Mouse (Mus musculus) CD4-positive helper T cell, adult 2 months (primary cell): Measurements from ENCODE around the gene Plcb3.
"Not testable (repeated sequence)": the region's sequence is repeated elsewhere in the genome, so short reads cannot be mapped to it uniquely, and the experiment has no call there.

Experiments
- DNase-seq: peaks from one replicate; pipeline ENCODE4 v3.0.0-alpha.2; 2012; ENCODE audit warnings: low read depth, missing footprints, low spot score

Gene Plcb3

DNA sequence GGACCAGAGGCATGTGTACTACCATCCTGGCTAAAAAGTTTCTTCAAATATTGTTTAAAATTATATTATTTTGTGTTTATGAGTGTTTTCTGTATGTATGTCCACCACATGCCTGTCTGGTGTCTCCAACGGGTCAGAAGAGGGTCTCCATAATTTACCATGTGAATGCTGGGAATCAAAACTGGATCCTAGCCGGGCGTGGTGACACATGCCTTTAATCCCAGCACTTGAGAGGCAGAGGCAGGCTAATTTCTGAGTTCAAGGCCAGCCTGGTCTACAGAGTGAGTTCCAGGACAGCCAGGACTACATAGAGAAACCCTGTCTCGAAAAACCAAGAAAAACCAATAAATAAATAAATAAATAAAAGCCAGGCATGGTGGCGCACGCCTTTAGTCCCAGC lies 14.9 kb upstream of the Plcb3 start:
- not testable (repeated sequence) for DNase-seq

DNA sequence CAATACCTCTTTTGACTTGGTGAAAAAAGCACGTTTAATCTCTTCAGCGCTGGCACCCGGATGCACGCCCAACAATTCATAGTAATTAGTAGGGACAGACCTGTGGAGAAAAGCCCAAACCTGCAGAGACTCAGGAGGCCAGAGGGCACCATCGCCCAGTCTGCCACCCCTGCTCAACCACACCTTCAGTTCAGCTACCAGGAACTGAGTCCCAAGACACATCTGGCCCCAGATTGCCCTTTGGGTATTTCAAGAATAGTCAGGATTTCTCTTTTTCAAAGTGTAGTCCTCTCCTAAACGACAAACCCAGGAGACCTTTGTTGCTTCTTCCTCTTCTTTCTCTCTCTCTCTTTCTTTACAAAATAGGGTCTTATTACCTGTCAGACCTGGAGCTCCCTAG lies 14.4 kb upstream of the Plcb3 start:
- DNase-seq: no peak

DNA sequence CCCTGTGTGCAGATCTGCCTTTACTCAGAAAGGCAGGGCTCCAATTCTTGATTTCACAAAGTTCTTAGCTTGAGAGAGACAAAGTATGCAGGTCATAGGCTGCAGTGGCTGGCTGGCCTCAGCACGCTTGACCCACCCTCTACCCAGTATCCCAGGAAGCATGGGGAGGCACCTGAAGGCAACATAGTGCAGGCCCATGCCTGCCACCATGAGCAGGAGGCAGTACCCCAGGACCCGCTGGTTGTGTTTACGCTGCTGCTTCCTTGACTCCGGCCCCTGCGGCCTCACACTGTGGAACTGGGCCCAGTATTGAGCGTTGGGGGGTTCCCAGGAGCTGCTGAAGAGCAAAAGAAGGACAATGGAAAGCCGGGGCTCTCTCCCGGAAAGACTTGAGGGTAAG lies 13.0 kb upstream of the Plcb3 start:
- no peak for DNase-seq

DNA sequence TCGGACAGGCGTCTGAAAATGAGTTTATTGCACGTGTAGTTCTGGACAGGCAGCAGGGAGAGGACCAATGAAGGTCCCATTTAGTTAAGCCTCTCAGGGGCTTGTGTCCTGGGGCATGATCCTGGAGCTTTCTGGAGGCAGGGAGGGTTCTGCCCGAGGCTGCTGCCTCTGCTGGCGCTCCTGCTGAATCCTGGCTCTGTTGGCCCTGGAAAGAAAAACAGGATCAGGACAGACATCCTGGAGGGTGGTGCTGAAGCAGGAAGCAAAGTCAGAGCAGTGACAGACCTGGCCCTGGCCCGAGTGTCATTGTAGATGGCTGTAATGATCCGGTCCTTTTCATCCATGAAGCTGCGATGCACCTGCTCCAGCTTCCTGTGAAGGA lies 11.6 kb upstream of the Plcb3 start:
- DNase-seq: no peak

DNA sequence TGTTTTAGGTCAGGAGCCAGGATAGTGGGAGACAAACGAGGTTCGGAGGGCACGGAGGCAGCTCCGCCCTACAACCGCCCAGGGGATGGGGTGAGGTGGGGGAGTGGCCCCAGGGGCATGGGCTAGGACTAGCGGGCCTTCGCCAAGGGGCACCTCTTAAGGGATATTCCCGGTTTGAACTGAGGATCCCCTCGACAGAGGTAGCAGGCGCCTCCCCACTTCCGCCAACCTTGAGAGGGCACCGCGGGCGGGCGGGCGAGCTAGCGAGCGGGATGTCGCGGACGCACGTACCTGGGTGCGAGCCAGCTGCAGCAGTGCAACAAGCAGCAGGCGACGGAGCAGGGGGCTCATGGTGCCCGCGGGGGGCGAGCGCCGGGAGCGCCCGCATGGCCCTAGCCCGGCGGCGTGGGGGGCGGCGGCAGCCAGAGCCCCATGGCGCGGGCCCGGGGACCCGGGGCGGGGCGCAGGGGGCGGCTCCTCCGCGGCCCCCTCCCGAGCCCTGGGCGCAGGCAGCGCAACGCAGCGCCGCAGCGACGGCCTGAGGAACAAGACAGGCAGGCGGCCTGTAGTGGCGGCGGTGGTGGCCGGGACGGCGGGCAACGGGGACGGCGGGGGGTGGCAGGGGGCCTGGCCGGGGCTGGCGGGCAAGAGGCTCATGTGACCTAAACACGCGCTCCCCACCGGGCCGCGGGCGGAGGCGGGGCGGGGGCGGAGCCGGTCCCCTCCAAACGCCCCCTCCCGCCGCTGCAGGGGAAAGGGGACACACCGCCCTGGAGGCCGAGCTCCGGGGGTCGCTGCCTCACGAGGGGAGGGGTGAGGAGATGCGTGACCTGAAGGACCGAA lies 11.0 kb upstream of the Plcb3 start, which contains the start of gene Vegfb:
Gene Vegfb (minus strand): TSS at position 591 of the 843 bp plus-strand sequence.
- peak; percentile 67 for DNase-seq

DNA sequence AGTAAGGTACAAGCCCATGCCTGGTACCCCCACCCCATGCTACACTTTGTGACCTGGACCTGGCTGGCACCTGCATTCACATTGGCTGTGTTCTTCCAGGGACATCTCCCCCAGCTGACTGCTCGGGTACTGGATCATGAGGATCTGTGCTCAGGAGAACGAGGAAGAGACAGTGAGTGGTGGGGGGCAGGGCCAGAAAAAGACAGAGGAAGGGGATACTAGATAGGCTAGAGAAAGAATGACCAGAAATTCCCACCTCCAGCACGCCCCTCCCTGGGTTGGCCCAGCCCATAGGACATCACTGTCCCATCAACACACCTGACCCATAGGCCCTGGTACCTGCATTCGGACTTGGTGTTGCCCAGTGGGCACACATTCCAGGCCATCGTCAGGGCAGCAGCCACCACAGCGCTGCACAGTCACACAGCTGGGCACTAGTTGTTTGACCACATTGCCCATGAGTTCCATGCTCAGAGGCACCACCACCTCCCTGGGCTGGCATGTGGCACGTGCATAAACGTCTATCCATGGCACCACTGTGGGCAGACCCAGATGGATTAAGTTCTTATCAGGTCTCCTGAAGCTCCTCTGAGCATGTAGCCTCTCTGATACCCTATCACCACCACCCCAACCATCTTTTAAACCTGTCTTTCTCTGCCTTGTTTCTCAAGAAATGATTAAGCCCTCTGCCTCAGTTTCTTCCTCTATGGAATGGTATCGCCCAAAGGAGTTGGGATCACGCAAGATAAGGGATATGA lies 9.9 kb upstream of the Plcb3 start:
- DNase-seq: no peak

DNA sequence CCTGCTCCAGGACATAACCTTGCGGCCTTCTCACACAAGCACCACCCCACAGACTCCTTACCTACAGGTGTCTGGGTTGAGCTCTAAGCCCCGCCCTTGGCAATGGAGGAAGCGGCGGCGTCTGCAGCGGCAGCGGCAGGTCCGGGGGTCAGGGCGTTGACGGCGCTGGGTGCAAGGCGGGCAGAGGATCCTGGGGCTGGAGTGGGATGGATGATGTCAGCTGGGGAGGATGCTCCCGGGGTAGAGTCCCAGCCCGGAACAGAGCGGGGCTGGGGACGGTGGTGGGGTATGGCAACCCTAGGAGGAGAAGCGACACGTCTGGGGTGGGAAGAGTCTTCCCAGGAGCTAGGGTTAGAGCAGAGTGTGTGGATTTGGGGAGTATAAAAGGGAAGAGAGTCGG lies 9.0 kb upstream of the Plcb3 start:
- no peak for DNase-seq

DNA sequence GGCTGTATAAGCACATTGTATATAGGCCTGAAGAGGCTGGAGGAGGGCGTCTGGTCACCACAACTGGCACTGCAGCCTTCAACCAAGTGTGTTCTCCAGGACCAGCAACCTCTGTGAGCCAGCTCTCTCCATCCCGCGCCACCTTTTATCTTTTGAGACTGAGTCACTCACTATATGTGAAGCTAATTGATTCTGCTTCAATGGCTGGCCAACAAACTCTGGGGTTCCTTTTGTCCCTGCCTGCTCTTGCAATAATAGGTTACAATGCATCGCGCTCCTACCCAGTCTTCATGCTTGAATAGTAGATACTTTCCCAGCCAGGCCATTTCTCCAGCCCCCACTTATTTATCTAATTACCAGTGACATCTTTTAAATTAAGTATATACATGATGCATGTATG lies 7.4 kb upstream of the Plcb3 start:
- DNase-seq: no peak

DNA sequence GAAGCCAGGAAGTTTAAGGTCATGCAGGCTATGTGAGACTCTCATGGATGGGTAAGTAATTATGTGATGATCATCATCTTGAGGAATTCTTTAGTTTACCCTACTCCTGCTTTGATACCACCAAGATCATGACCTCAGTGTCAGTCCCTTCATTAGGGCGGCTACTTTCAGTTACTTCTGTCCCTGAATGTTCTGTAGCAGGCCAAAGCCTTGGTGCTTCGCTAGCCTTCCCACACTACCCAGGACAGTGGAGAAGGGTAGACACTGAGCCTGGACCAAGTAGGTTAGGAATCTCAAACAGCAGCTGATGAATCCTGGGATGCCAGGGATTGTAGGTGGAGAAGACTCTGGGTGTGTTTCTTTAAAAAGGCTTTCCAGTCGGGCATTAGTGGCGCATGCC lies 5.2 kb upstream of the Plcb3 start:
- no peak for DNase-seq

DNA sequence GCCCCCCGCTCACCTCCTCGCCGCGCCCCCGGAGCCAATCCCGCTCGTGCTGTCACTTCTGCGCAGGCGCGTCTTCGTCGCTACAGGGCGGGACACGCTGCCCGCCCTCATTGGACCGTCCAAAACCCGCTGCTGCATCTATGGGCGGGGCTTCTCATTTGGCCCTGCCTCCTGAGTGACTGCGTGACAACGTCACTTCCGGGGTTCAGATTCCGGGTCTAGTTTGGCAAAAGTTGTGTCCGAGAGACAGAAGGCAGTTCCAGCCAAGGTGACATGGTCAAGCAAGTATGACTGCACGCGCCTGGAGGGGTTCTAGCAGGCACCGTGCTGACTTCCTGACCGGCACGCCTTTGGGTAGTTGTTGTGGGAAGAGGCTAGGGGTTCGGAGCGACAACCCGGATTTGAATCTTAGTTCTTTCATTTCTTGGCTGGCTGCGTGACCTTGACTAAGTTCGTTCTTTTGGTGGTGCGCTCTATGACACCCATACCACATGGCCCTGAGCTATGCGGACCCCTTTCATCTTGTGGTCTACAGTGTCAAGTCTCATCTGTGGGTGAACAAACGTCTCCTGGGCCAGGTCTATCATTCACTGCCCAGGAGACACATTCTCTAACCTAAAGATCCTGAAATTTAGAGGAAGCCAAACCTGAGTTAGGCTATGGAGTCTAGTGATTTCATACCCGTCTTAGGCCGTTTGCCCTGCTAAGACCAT lies 4.3 kb upstream of the Plcb3 start, which contains the start of gene Fkbp2:
Gene Fkbp2 (minus strand): TSS at position 121 of the 713 bp plus-strand sequence.
- peak; percentile 99 for DNase-seq

DNA sequence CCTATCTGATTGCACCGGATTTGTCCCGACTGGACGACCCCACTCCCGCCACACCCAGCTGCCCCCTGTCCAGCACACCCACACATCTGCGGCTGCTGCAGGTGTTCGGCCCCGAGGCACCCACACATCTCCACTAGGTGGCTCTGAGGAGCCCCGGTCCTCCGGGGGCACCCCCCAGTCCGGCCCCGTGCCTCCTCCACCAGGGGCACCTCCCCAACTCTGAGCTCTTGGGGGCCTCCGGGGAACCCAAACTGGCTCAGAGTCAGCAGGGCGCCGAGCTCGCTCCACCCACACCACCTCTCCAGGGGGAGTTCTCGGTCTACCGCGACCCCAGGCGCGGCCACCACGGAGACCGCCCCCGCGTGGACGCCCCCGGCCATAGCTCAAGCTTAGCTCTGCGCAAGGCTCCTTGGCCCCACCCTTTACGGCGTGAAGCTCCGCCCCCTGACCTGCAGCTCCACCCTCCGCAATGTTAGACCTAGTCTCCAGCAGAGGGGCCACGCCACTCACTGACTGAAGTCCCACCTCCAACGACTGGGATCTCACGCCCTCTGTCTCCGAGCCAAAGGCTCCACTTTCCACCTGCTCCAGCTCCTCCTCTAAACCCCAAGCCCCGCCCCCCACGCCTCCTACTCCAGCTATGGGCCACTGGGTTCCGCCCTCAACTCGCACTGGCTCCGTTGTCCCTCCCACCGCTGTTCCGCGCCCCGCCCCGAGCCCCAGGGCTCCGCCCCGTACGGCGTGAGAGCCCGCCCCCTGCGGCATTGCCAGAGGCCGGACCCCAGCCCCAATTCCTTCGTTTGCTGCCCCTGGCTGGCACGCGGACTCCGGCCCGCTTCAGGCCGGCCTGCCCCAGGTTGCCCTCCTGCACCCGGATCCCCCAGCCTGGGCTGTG lies 3.5 kb upstream of the Plcb3 start:
- DNase-seq: peak; percentile 100

DNA sequence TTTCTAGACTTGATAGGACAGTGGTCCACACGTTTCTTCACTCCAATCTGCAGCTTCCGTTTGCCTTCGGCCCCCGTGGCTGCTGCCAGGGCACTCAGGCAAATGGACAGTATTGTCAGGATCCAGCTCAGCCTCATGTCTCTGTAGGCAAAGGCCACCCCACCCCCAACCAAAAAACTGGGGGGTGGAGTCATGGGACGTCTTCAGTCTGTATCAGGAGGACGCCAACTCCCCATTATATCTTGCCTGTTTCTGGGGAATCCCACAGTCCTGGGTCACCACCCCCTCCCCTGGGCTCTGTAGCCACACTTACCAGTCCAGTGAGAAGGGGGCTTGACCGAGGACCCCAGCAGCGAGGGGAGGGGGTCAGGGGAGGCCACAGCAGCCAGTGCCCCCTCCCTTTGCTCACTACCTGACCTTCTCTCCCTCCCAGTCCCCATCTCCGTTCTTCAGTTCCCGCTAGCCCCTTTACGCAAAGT lies 2.8 kb upstream of the Plcb3 start:
- DNase-seq: peak; percentile 61

DNA sequence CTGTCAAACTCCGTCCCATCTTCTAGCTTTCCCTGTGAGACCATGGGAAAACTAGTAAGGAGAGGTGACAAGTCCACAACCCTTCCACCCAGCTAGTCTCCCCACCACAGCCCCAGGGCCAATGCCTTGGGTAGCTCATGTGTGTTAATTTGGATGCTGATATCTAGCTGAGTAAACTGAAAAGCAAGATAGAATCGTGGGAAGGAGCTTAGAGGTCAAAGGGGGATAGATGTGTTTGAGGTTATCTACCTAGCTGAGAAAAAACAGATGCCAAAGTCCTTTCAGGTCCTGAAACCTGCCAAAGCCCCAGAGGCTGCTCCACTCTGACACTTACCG lies 2.3 kb upstream of the Plcb3 start:
- DNase-seq: no peak

DNA sequence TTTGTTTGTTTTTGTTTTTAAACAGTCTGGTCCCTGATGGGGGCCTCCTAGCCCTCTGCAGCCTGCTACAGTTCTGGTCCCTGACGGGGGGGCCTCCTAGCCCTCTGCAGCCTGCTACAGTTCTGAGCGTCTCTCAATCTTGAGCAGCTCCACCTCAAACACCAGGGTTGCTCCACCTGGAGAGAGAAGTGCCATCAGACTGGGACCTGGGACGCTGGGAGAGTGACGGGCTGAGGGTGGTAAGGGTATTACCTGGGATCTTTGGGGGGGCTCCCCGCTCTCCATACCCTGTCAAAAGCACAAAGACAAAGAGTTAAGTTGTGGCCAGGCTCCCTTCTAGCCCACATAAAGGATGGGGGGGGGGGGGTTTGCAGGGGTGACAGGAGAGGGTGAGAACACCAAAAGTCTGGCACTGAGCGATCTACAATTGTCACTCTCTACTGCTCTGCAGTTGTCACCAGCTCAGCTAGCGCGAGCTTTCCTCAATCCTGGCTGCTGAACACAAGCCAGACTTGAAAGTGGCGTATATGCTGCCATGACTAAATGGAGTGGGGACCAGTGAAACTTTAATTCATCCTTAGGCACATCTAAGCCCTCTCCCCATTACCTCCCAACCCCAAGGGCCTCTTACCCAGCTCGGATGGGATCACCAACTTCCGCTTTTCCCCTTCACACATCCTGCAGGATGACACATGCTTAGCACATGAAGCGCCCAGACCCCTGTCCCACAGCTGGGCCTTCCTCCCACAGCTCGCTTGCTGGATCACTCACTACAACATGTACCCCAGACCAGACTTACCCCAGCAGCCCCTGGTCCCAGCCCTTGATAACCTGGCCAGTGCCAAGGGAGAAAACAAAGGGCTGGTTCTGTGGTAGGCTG lies 1.7 kb upstream of the Plcb3 start:
- no peak for DNase-seq

DNA sequence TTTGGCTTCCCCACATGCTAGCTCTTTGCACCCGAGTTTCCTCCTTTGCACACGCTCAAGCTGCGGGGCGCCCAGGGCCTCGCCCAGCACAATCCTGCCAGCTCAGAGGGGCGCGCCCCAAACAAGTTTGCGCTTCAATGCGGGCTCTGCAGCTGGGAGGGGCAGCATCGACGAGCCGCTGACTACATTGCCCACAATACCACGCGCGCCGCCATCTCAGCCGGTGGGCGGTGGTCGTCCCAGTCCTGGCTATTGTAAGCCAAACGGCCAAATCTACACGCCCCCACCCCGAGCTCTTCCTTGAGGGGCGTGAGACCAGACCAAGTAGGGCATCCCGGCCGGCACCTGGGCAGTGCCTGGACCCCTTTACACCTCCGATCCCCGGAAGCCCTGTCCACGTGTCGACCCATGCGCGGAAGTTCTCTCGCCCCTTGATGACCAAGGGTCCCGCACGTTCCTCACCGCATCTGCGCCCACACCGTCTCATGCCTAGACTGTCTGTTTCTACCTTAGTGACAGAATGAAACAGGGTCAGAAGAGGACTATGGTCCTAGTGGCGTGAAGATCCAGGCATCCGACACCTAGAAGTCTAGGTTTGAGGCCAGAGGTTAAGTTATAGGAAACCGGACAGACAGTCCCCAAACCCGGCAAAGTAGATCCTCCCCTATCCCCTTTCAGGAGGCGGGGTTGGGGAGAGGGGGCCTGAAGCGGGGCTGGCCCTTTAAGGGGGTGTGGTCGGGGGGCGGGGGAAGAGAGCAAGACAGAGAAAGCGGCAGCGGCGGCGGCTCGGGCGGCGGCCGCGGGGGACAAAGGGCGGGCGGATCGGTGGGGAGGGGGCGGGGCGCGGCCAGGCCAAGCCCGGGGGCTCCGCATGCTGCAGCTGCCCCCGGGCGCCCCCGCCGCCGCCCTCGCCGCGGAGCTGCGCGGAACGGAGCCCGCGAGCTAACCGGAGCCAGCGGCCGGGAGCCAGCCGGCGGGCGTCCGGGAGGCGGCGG lies 1.8 kb downstream of the Plcb3 start, which contains the start of gene Ppp1r14b:
Gene Ppp1r14b (plus strand): TSS at position 758 of the 995 bp plus-strand sequence.
- DNase-seq: peak; percentile 83

DNA sequence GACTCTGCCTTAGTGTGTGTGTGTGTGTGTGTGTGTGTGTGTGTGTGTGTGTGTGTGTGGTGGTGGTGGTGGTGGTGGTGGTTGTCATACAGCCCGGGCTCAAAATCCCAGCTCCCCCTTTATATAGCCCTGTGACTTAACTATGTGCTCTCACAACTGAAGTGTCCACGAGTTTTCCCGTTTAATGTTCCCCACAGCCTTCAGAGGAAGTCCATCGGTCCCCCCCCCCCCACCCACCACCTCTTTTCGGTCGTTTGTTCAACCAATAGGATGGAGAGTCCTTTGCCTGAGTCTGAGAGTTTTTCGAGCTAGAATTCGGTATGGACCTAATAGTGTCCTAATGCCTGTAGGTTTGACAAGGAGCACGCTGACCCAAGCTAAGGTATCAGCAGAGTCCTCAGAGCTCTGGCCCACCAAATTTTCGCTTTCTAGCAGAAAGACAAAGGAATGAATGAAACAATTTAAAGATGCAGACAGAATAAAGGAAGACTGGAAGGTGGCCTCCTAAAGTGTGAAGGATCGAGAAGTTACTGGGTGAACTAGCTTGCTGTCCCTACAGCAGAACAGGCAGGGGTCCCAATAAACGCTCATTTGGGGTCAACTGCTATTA lies 2.6 kb downstream of the Plcb3 start:
- DNase-seq: no peak

DNA sequence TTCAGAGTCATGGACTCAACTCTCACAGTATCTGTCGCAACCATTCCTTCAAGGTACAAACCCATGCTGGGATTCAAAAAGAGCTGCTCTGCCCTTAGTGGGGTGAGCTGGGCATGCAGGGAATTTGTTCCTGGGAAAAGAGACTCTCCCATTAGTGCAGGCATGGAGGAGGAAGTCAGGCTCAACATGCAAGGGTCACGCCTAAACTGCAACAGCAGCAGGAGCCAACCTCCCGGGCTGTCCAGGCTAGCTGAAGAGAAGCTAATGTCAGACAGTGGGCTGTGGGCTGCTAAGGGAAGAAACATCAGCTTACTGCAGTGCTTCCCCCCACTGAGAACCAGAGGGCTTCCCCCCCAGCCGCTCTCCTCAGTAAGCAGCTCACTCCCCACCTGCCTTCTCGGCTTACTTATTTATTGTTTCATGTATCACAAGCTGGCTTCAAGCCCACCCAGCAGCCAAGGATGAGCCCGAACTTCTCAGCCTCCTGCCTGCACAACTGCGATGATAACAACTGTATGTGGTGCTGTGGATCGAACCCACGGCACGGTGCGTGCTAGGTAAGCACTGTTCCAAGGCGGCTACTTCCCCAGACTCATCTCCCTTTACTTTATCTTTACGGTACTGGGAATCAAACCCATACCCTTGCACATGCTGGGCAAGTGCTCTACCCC lies 3.9 kb downstream of the Plcb3 start:
- DNase-seq: no peak

DNA sequence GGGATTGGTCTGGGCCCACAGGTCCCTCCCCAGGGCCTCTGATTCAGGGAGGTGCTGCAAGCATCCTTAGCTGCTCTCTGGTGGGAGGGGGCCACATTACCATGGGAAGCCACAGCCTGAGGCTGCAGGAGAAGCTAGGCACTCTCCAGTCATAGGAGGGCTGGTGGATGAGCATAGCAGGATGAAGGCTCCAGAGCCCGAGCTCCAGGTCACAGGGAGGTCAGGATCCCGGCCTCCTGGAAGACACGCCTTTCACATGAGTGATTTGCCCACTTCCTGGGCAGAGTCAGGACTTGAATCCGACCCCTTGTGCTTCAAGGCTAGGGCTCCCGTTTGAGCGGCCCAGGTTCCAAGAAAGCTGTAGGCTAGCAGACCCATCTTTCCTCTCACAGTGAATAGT lies 4.6 kb downstream of the Plcb3 start:
- no peak for DNase-seq
